Mouse (Mus musculus) layer of hippocampus, postnatal 10 days (tissue): ENCODE measurements at regions not wholly inside any gene's neighbourhood (a gene's known extent, or its start where the extent isn't known, plus 50 kb on each side); places are given as distances from the start of the nearest gene placed in this dataset.

ENCODE experiments used
- DNase-seq, 2 experiments: peaks; one replicate each; pipeline ENCODE4 v3.0.0; 2021; ENCODE audit warnings: low spot score in 2 of 2

GRCm38 (mm10) chr5:132974876-132975275 lies 431.7 kb upstream of the Auts2 start:
- DNase-seq = no peak

GRCm38 (mm10) chr5:132971046-132971445 lies 427.9 kb upstream of the Auts2 start:
- DNase-seq = peak; percentile 20 to 31

- peak; percentile 17 to 19 for DNase-seq
Observed at GRCm38 (mm10) chr5:132969376-132969775, 426.2 kb upstream of the Auts2 start.

GRCm38 (mm10) chr5:132959901-132960300 lies 416.8 kb upstream of the Auts2 start:
- no peak for DNase-seq

GRCm38 (mm10) chr5:132956184-132956583 lies 413.0 kb upstream of the Auts2 start:
- DNase-seq = no peak

- no peak for DNase-seq
Observed at GRCm38 (mm10) chr5:132955051-132955450, 411.9 kb upstream of the Auts2 start.

- DNase-seq = no peak
Observed at GRCm38 (mm10) chr5:132933439-132933980, 390.4 kb upstream of the Auts2 start.

GRCm38 (mm10) chr5:132929955-132930354 lies 386.8 kb upstream of the Auts2 start:
- DNase-seq = peak in 1 of 2 experiments; percentile 21

GRCm38 (mm10) chr5:132923365-132923764 lies 380.2 kb upstream of the Auts2 start:
- no peak for DNase-seq

- DNase-seq = no peak
Observed at GRCm38 (mm10) chr5:132909056-132909455, 365.9 kb upstream of the Auts2 start.

- DNase-seq = no peak
Observed at GRCm38 (mm10) chr5:132908220-132908619, 365.1 kb upstream of the Auts2 start.

- peak; percentile 91 to 93 for DNase-seq
Observed at GRCm38 (mm10) chr5:132892591-132892990, 349.4 kb upstream of the Auts2 start.

GRCm38 (mm10) chr5:132884130-132884529 lies 341.0 kb upstream of the Auts2 start:
- no peak for DNase-seq

- no peak for DNase-seq
Observed at GRCm38 (mm10) chr5:132882291-132882690, 339.1 kb upstream of the Auts2 start.

GRCm38 (mm10) chr5:132881170-132881569 lies 338.0 kb upstream of the Auts2 start:
- no peak for DNase-seq

GRCm38 (mm10) chr5:132876336-132876840 lies 333.2 kb upstream of the Auts2 start:
- no peak for DNase-seq

GRCm38 (mm10) chr5:132858846-132859510 lies 315.8 kb upstream of the Auts2 start:
- DNase-seq = no peak

GRCm38 (mm10) chr5:132855619-132856510 lies 312.7 kb upstream of the Auts2 start:
- no peak for DNase-seq

GRCm38 (mm10) chr5:132850770-132851169 lies 307.6 kb upstream of the Auts2 start:
- DNase-seq = peak in 1 of 2 experiments; percentile 6

- DNase-seq = no peak
Observed at GRCm38 (mm10) chr5:132848086-132848485, 304.9 kb upstream of the Auts2 start.

- DNase-seq = no peak
Observed at GRCm38 (mm10) chr5:132843284-132843683, 300.1 kb upstream of the Auts2 start.

GRCm38 (mm10) chr5:132841794-132842193 lies 298.6 kb upstream of the Auts2 start:
- no peak for DNase-seq
